Mouse (Mus musculus): ENCODE results near the gene Nipal1. TPM values are rescaled to one million over a fixed set of nuclear protein-coding genes. Genes with fewer than 3 reads are reported as not detected.

Nipal1 gene
- total and polyA plus RNA-seq, 3 experiments: not detected

DNA sequence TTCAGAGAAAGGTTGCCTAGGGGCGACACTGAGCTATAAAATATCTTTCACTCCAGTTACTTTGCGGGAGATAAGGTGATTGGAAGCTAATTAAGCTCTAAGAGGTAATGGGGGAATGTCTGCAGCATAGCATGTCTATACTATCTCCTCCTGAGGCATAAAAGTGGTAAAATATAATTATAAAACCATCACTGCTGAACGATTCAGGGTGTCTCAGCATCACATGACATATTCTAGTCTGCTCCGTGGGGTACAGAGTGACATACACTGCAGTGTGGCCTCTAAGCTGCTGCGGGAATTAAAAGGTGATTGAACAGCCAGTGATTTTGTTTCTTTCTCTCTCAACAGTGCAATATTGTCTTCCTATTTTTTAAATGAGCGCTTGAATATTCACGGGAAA is 18.8 kb downstream of the Nipal1 start:
- intact Hi-C loops (cut with DNase I): loop anchor here (5.0 to 10.0 kb wide), 2 partner anchors 46 to 408 kb away; no protein-coding TSS in a partner anchor
- WGBS: 82% methylated on average over 7 of the region's 7 CpGs
- H3K9ac ChIP-seq (ENCODE audit: low read depth, low read length): no peak overlapping the region
- DNase-seq: no peak
- H3K4me1 ChIP-seq (ENCODE audit: control insufficient read depth, insufficient read depth, low read length): no peaks in the 10 kb centered on the region
- no peak overlapping the region for H3K4me3 ChIP-seq
- no peaks in the 10 kb centered on the region for H3K27me3 ChIP-seq (ENCODE audit: control insufficient read depth, insufficient read depth, low read length)
- H3K27ac ChIP-seq: no peak overlapping the region
- TF ChIP-seq POLR2A (IDR thresholded peaks at IDR 0.05; ENCODE audit: insufficient read depth, low read depth, low read length) (no peak), EP300 (IDR thresholded peaks at IDR 0.05; ENCODE audit: insufficient read depth, low read depth, low read length) (no peak), CTCF (IDR thresholded peaks at IDR 0.05) (no peak)
- no peaks in the 10 kb centered on the region for H3K79me2 ChIP-seq (replicated peaks; ENCODE audit: control insufficient read depth, insufficient read depth, low read length)
- H3K36me3 ChIP-seq (ENCODE audit: control insufficient read depth, insufficient read depth, low read length): no peaks in the 10 kb centered on the region

GRCm38 (mm10) chr5:72668351-72668750 is 20.8 kb downstream of the Nipal1 start:
- H3K79me2 ChIP-seq (replicated peaks; ENCODE audit: control insufficient read depth, insufficient read depth, low read length): no peaks in the 10 kb centered on the region
- TF ChIP-seq CTCF (IDR thresholded peaks at IDR 0.05) (no peak), EP300 (IDR thresholded peaks at IDR 0.05; ENCODE audit: insufficient read depth, low read depth, low read length) (no peak), POLR2A (IDR thresholded peaks at IDR 0.05; ENCODE audit: insufficient read depth, low read depth, low read length) (no peak)
- H3K27me3 ChIP-seq (ENCODE audit: control insufficient read depth, insufficient read depth, low read length): no peaks in the 10 kb centered on the region
- WGBS: 84% methylated on average over 9 of the region's 9 CpGs
- no peak overlapping the region for H3K27ac ChIP-seq
- H3K36me3 ChIP-seq (ENCODE audit: control insufficient read depth, insufficient read depth, low read length): no peaks in the 10 kb centered on the region
- no peak overlapping the region for H3K4me3 ChIP-seq
- no peak overlapping the region for H3K9ac ChIP-seq (ENCODE audit: low read depth, low read length)
- no peak for DNase-seq
- H3K4me1 ChIP-seq (ENCODE audit: control insufficient read depth, insufficient read depth, low read length): no peaks in the 10 kb centered on the region
- intact Hi-C loops (cut with DNase I): loop anchor here (5.0 to 10.0 kb wide), 2 partner anchors 44 to 406 kb away; no protein-coding TSS in a partner anchor

DNA sequence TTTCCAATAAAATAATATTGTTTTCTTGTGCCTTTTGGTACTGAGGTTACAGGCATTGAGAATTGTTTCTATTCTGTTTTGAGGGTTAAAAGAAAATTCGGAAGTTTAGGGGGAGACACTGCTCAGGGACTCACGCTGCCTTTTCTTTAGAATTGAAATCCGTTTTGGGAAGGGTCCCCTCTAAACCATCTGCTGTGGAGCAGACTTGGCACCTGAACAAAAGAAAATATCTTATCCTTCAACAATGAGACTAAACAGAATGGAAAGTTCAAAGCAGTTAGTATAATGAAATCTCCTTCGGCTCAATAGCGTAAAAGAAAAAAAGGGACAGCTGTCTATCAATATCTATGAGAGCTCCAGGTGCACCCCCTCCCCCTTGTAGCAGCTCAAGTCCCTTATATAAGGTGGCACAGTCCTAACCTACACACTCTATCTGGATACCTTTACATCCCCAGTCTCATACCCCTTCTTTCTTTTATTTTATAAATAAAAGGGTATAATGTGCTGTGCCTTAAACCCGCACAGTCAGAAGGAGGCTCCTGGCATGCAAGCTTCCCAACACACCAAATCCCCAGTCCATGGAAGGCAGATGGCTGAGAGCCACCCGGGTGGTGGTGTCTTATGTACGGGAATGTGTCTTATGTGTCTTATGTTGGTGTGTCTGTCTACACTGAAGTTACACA is 23.6 kb downstream of the Nipal1 start:
- intact Hi-C loops (cut with DNase I): no loop called here
- H3K27me3 ChIP-seq (ENCODE audit: control insufficient read depth, insufficient read depth, low read length): no peaks in the 10 kb centered on the region
- TF ChIP-seq POLR2A (IDR thresholded peaks at IDR 0.05; ENCODE audit: insufficient read depth, low read depth, low read length) (no peak), EP300 (IDR thresholded peaks at IDR 0.05; ENCODE audit: insufficient read depth, low read depth, low read length) (no peak), CTCF (IDR thresholded peaks at IDR 0.05) (no peak)
- H3K79me2 ChIP-seq (replicated peaks; ENCODE audit: control insufficient read depth, insufficient read depth, low read length): no peaks in the 10 kb centered on the region
- no peaks in the 10 kb centered on the region for H3K36me3 ChIP-seq (ENCODE audit: control insufficient read depth, insufficient read depth, low read length)
- H3K9ac ChIP-seq (ENCODE audit: low read depth, low read length): no peak overlapping the region
- no peak overlapping the region for H3K27ac ChIP-seq
- H3K4me3 ChIP-seq: no peak overlapping the region
- no peaks in the 10 kb centered on the region for H3K4me1 ChIP-seq (ENCODE audit: control insufficient read depth, insufficient read depth, low read length)
- no peak for DNase-seq
- 60% methylated on average over 8 of the region's 8 CpGs for WGBS

- TF ChIP-seq EP300 (IDR thresholded peaks at IDR 0.05; ENCODE audit: insufficient read depth, low read depth, low read length) (no peak), POLR2A (IDR thresholded peaks at IDR 0.05; ENCODE audit: insufficient read depth, low read depth, low read length) (no peak), CTCF (IDR thresholded peaks at IDR 0.05) (no peak)
- intact Hi-C loops (cut with DNase I): no loop called here
- Histone ChIP-seq H3K79me2 (replicated peaks; ENCODE audit: control insufficient read depth, insufficient read depth, low read length) (no peaks in the 10 kb centered on the region), H3K4me3 (no peak overlapping the region), H3K9ac (ENCODE audit: low read depth, low read length) (no peak overlapping the region), H3K27ac (no peak overlapping the region), H3K36me3 (ENCODE audit: control insufficient read depth, insufficient read depth, low read length) (no peaks in the 10 kb centered on the region), H3K27me3 (ENCODE audit: control insufficient read depth, insufficient read depth, low read length) (no peaks in the 10 kb centered on the region), H3K4me1 (ENCODE audit: control insufficient read depth, insufficient read depth, low read length) (no peaks in the 10 kb centered on the region)
- WGBS: 86% methylated on average over 9 of the region's 9 CpGs
- no peak for DNase-seq
Measured at GRCm38 (mm10) chr5:72674994-72675542, 27.5 kb downstream of the Nipal1 start.

GRCm38 (mm10) chr5:72681451-72681850 is 33.9 kb downstream of the Nipal1 start:
- TF ChIP-seq POLR2A (IDR thresholded peaks at IDR 0.05; ENCODE audit: insufficient read depth, low read depth, low read length) (no peak), EP300 (IDR thresholded peaks at IDR 0.05; ENCODE audit: insufficient read depth, low read depth, low read length) (no peak), CTCF (IDR thresholded peaks at IDR 0.05) (no peak)
- Histone ChIP-seq H3K36me3 (ENCODE audit: control insufficient read depth, insufficient read depth, low read length) (no peaks in the 10 kb centered on the region), H3K4me3 (no peak overlapping the region), H3K4me1 (ENCODE audit: control insufficient read depth, insufficient read depth, low read length) (no peaks in the 10 kb centered on the region), H3K79me2 (replicated peaks; ENCODE audit: control insufficient read depth, insufficient read depth, low read length) (no peaks in the 10 kb centered on the region), H3K27ac (no peak overlapping the region), H3K9ac (ENCODE audit: low read depth, low read length) (no peak overlapping the region), H3K27me3 (ENCODE audit: control insufficient read depth, insufficient read depth, low read length) (no peaks in the 10 kb centered on the region)
- intact Hi-C loops (cut with DNase I): no loop called here
- DNase-seq: no peak
- 68% methylated on average over 6 of the region's 6 CpGs for WGBS

- Histone ChIP-seq H3K36me3 (ENCODE audit: control insufficient read depth, insufficient read depth, low read length) (no peaks in the 10 kb centered on the region), H3K4me1 (ENCODE audit: control insufficient read depth, insufficient read depth, low read length) (no peaks in the 10 kb centered on the region), H3K27me3 (ENCODE audit: control insufficient read depth, insufficient read depth, low read length) (no peaks in the 10 kb centered on the region), H3K4me3 (no peak overlapping the region), H3K9ac (ENCODE audit: low read depth, low read length) (no peak overlapping the region), H3K27ac (no peak overlapping the region), H3K79me2 (replicated peaks; ENCODE audit: control insufficient read depth, insufficient read depth, low read length) (no peaks in the 10 kb centered on the region)
- intact Hi-C loops (cut with DNase I): no loop called here
- DNase-seq: no peak
- TF ChIP-seq EP300 (IDR thresholded peaks at IDR 0.05; ENCODE audit: insufficient read depth, low read depth, low read length): no peak
- no peak for TF ChIP-seq POLR2A (IDR thresholded peaks at IDR 0.05; ENCODE audit: insufficient read depth, low read depth, low read length)
- no peak for TF ChIP-seq CTCF (IDR thresholded peaks at IDR 0.05)
- WGBS: 88% methylated on average over 7 of the region's 7 CpGs
Measured at GRCm38 (mm10) chr5:72689556-72689955, 42.0 kb downstream of the Nipal1 start.
